Mouse (Mus musculus) lung, postnatal 14 days (tissue): ENCODE measurements around the gene Usp5.

Experiments
- DNase-seq: peaks from one replicate; pipeline ENCODE4 v3.0.0; 2021

Usp5 gene

DNA sequence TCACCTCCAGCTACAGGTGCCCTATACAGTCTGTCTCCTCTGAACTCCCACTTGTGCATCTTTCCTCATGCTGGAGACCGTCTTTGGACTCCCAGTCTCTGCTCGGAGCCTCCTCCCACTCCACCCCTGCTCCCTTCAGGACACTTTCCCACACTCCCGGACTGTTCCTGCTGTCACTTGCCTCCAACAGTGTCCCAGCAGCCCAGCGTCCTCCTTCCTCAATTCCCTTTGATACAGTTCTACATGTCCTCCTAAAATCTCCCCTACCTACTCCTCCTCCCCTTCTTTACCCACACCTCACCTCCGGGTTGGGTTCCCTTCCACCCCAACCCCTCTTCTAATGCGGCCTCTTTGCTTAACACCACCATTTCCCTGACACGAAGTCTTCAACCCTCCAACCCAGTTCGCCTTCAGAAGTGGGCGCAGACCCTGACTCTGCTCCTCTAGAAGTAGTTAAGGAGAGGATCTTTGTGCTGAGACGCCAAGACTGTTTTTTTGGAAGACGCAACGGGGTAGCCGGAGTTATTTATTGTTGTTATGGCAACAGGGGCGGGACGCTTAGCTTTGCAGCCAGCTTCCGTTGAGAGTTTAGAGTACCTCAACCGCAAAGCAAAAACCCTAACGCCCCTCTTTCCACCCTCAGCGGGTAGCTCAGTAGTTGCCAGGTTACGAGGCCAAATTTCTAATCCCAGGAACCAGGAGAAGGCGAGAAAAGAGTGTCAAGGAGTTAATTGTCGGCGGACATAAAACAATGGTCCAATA lies 49.9 kb downstream of the Usp5 start, which contains the start of gene Lrrc23:
Lrrc23 (minus strand) TSS at position 506 of the 762 bp plus-strand sequence.
- peak; percentile 41 for DNase-seq

GRCm38 (mm10) chr6:124770511-124770910 lies 58.8 kb downstream of the Usp5 start:
- DNase-seq, result no peak

GRCm38 (mm10) chr6:124770013-124770412 lies 59.3 kb downstream of the Usp5 start:
- DNase-seq, result no peak

DNA sequence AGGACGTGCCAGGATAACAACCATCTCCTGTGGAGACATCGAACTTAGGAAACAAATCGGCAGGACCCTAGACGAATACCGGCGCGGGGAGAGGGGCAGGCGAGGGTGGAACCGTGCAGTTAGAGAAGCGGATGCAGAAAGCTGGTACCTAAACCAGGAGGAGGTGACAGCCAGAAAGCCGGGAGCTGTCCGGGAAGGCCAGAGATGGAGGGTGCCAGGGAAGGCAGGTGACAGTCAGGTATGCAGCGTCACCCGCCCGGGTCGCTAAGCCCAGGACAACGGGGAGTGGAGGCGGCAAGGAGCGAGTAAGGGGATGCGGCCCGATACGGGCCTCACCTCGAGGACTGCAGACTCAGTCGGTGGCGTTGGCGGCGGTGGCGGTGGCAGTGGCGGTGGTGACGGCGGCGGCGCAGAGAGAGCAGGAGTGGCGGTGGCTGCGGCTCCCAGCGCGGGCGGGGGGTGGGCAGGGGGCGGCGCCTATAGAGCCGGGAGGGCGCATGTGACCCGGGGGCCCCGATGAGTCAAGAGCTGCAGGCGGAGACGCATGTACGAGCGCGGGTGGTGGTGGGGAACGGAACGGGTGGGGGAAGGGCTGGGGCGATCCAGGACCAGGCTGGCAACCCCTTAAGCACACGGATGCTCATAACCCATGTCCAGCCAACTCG lies 60.1 kb downstream of the Usp5 start, which contains the start of gene Eno2:
Eno2 (minus strand) TSS at position 573 of the 665 bp plus-strand sequence.
- peak; percentile 46 for DNase-seq

- DNase-seq, result no peak
Measured at GRCm38 (mm10) chr6:124768704-124769044, 60.6 kb downstream of the Usp5 start.

GRCm38 (mm10) chr6:124767920-124768703 lies 61.2 kb downstream of the Usp5 start:
- no peak for DNase-seq

GRCm38 (mm10) chr6:124767536-124767919 lies 61.8 kb downstream of the Usp5 start:
- DNase-seq, result no peak

- no peak for DNase-seq
Measured at GRCm38 (mm10) chr6:124765951-124766350, 63.3 kb downstream of the Usp5 start.
